ENCODE assay signal across 8 mouse cellular contexts in genomic region chr11:117414871-117415323, GRCm38 (mm10).
DNase-seq lines count a peak whose midpoint lies in the region; ATAC-seq and TF ChIP-seq lines count a peak whose summit lies in the region.

No protein-coding gene starts in this region.

- H3K36me3 ChIP-seq in liver, embryonic 13.5 days: no peaks in the 10 kb centered on the region
- no peaks in the 10 kb centered on the region for H3K36me3 ChIP-seq in neural tube, embryonic 13.5 days

- H3K9ac ChIP-seq in liver, embryonic 13.5 days: no peak overlapping the region
- peak overlapping the region; percentile 2 for H3K9ac ChIP-seq in neural tube, embryonic 13.5 days

- DNase-seq in layer of hippocampus, adult 2 months (ENCODE audit: low spot score in 2 of 2): peak in 1 of 2 experiments; percentile 38
- no peak for DNase-seq in layer of hippocampus, postnatal 14 days (ENCODE audit: low spot score in 2 of 2)
- peak; percentile 66 for DNase-seq in brain, adult 2 months (ENCODE audit: low read depth, low spot score)
- DNase-seq in gastrocnemius, postnatal 25 days: peak; percentile 83
- no peak for DNase-seq in liver, embryonic 13.5 days
- DNase-seq in layer of hippocampus, adult 8-10 months (ENCODE audit: low spot score in 2 of 2): no peak

- H3K4me2 ChIP-seq in liver, embryonic 13.5 days: peak overlapping the region; percentile 48
- H3K4me2 ChIP-seq in neural tube, embryonic 13.5 days: peak overlapping the region; percentile 53

- 2% methylated on average over 21 of the region's 21 CpGs for WGBS in liver, embryonic 13.5 days (ENCODE audit: insufficient replicate concordance)
- WGBS in neural tube, embryonic 13.5 days: under 1% methylated on average over 21 of the region's 21 CpGs

- ATAC-seq in inflammation-experienced regulatory T-cells, adult 6 months: peak; percentile 32
- ATAC-seq in liver, embryonic 13.5 days (ENCODE audit: low read depth): no peak
- peak; percentile 24; the same call in 1 of the 2 replicates for ATAC-seq in neural tube, embryonic 13.5 days (ENCODE audit: low read depth)

- peaks cover 26% of the 10 kb centered on the region for H3K4me1 ChIP-seq in liver, embryonic 13.5 days (replicated peaks)
- peaks cover 54% of the 10 kb centered on the region for H3K4me1 ChIP-seq in neural tube, embryonic 13.5 days (replicated peaks)

- TF ChIP-seq CTCF in layer of hippocampus, adult 2 months (conservative IDR thresholded peaks at IDR 0.05): no peak

- H3K4me3 ChIP-seq in layer of hippocampus, adult 2 months: peak overlapping the region; percentile 41
- H3K4me3 ChIP-seq in liver, embryonic 13.5 days (replicated peaks): peak overlapping the region; percentile 30
- peak overlapping the region; percentile 21 for H3K4me3 ChIP-seq in neural tube, embryonic 13.5 days

- peak overlapping the region; percentile 43; the same call in 1 of the 2 replicates for H3K27ac ChIP-seq in layer of hippocampus, adult 2 months
- no peak overlapping the region for H3K27ac ChIP-seq in liver, embryonic 13.5 days
- H3K27ac ChIP-seq in neural tube, embryonic 13.5 days (replicated peaks): peak overlapping the region; percentile 82

- H3K9me3 ChIP-seq in liver, embryonic 13.5 days (replicated peaks): no peaks in the 10 kb centered on the region
- no peaks in the 10 kb centered on the region for H3K9me3 ChIP-seq in neural tube, embryonic 13.5 days

- peaks cover 79% of the 10 kb centered on the region for H3K27me3 ChIP-seq in liver, embryonic 13.5 days
- H3K27me3 ChIP-seq in neural tube, embryonic 13.5 days: peaks cover 38% of the 10 kb centered on the region

Comparison
In these comparisons a context has a peak if more than half of its experiments do, and no peak if none do; other contexts are left out.
1. DNase-seq: peak in brain, adult 2 months (single experiment) and gastrocnemius, postnatal 25 days (single experiment); none in layer of hippocampus, postnatal 14 days (0 of 2), liver, embryonic 13.5 days (single experiment) and layer of hippocampus, adult 8-10 months (0 of 2).
2. Peak in every context shown above with its lines, with median percentiles within 50 percentile points of each other: H3K4me3 ChIP-seq.